Mouse (Mus musculus) embryonic facial prominence, embryonic 11.5 days (tissue): Measurements from ENCODE around the gene Cklf. TPM values are rescaled to one million over a fixed set of nuclear protein-coding genes. Genes with fewer than 3 reads are reported as not detected.
"Not testable (repeated sequence)": the region's sequence is repeated elsewhere in the genome, so short reads cannot be mapped to it uniquely, and the experiment has no call there.

Source experiments
- ATAC-seq: fragments of 200-750 bp; cut with Nextera tagmentation; replicated peaks from 2 replicates; pipeline ENCODE4 v1.8.0; 2017; ENCODE audit warnings: low read depth; ENCODE audit not compliant: insufficient number of reproducible peaks, low FRiP score, low TSS enrichment
- DNase-seq: peaks from one replicate; pipeline ENCODE4 v3.0.0-alpha.2; 2015; ENCODE audit warnings: low spot score
- H3K27ac ChIP-seq: fragments of 300-500 bp; sonication (generic); replicated peaks from 2 replicates; pipeline ENCODE4 v1.5.1; 2014; ENCODE audit warnings: mild to moderate bottlenecking, low read depth, low read length, control low read depth
- H3K27me3 ChIP-seq: fragments of 300-500 bp; sonication (generic); 2 replicates; pipeline ENCODE4 v1.6.1; 2014; ENCODE audit warnings: mild to moderate bottlenecking, low read length, moderate library complexity, mixed read lengths; ENCODE audit not compliant: control insufficient read depth, insufficient read depth
- H3K36me3 ChIP-seq: fragments of 300-500 bp; sonication (generic); replicated peaks from 2 replicates; pipeline ENCODE4 v1.6.1; 2014; ENCODE audit warnings: low read depth, mild to moderate bottlenecking, low read length, moderate library complexity, mixed read lengths; ENCODE audit not compliant: control insufficient read depth, insufficient read depth
- H3K4me1 ChIP-seq: fragments of 300-500 bp; sonication (generic); 2 replicates; pipeline ENCODE4 v1.6.1; 2014; ENCODE audit warnings: low read length, mixed read lengths; ENCODE audit not compliant: control insufficient read depth, insufficient read depth
- H3K4me2 ChIP-seq: fragments of 300-500 bp; sonication (generic); 2 replicates; pipeline ENCODE4 v1.6.1; 2014; ENCODE audit warnings: low read depth, mild to moderate bottlenecking, control low read depth, low read length, moderate library complexity
- H3K4me3 ChIP-seq: fragments of 300-500 bp; sonication (generic); 2 replicates; pipeline ENCODE4 v1.5.1; 2014; ENCODE audit warnings: low read depth, low read length, control low read depth
- H3K9ac ChIP-seq: fragments of 300-500 bp; sonication (generic); replicated peaks from 2 replicates; pipeline ENCODE4 v1.6.1; 2014; ENCODE audit warnings: mild to moderate bottlenecking, control low read depth, low read length
- H3K9me3 ChIP-seq: fragments of 300-500 bp; sonication (generic); replicated peaks from 2 replicates; pipeline ENCODE4 v1.6.1; 2016; ENCODE audit warnings: mild to moderate bottlenecking, low read length, inconsistent platforms, mixed read lengths; ENCODE audit not compliant: control insufficient read depth
- WGBS: fragments of 180-500 bp; shearing (Covaris S2); extraction: QIAGEN DNeasy Blood & Tissue Kit; methylation state at CpG from one replicate; pipeline ENCODE4 v1.1.7; 2014; 5-methylcytosine and 5-hydroxymethylcytosine counted together
- polyA plus RNA-seq: library from polyadenylated mRNA; unstranded; fragments of >200 nt; fragmentation: Nextera tagmentation; extraction: Ambion mirVana; gene quantifications from 2 replicates; pipeline ENCODE4 v1.2.1, GENCODE M21; 2014

Cklf gene
- polyA plus RNA-seq, 1 experiment from 2014 or later, result 36.3 TPM

DNA sequence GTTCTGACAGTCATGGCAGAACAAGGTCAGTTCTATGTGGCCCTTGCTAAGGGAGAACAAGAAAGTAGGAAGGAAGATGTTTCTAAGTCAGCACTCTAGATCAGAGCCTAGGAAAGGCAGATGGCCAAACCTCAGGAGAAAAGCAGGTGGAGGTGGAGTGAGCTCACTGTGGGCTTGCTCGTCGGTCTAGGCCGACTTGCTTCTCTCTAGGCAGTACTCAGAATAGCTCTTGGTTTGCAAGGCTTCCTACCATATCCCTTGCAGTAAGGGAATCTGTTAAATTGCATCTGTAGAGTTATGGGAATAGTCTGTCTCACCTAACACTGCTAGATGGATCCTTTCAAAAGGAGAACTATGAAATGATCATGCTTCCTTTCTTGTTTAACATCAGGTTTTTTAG lies 61.4 kb downstream of the Cklf start:
- H3K9me3 ChIP-seq, H3K36me3 ChIP-seq, H3K9ac ChIP-seq, DNase-seq, H3K4me2 ChIP-seq, H3K4me3 ChIP-seq, ATAC-seq, H3K27ac ChIP-seq, H3K27me3 ChIP-seq, H3K4me1 ChIP-seq: not testable (repeated sequence)
- 79% methylated on average over 3 of the region's 3 CpGs for WGBS

DNA sequence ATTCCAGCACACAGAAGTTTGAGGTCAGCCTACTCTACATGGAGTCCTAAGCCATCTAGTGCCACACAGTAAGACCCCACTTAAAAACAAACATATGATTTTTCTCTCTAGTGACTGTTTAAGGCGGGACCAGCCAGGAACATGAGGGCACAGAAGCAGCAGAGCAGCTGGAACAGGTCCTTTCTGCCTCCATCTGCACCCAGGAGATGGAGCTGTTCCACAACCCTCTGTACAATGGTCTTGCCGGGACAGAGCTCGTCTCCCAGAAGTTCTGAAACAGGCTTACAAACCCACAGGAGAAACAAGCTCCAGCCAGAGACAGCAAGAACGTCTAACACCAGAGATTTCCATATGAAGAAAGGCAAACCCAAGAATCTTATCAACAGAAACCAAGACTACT lies 62.6 kb downstream of the Cklf start:
- ATAC-seq (no peak), DNase-seq (no peak)
- WGBS, result 75% methylated on average over 4 of the region's 4 CpGs
- Histone ChIP-seq H3K4me2 (no peak overlapping the region), H3K27me3 (no peaks in the 10 kb centered on the region), H3K36me3 (no peaks in the 10 kb centered on the region), H3K4me1 (no peaks in the 10 kb centered on the region), H3K9ac (no peak overlapping the region), H3K27ac (no peak overlapping the region), H3K9me3 (no peaks in the 10 kb centered on the region), H3K4me3 (no peak overlapping the region)

Other genes with a start within 250 kb of the Cklf start
- gene Cdh5, start 149.2 kb upstream of the Cklf start, polyA plus RNA-seq, result 19.7 and 22.9 TPM in 2 replicates
- gene Bean1, start 80.4 kb upstream of the Cklf start, polyA plus RNA-seq, result 0.62 and 0.81 TPM in 2 replicates
- gene Tk2, start 2.3 kb upstream of the Cklf start, polyA plus RNA-seq, result 23.9 and 26.1 TPM in 2 replicates
- not detected in 2 replicates for gene Cmtm2a, start 42.3 kb downstream of the Cklf start, polyA plus RNA-seq
- gene Gm45711, start 59.2 kb downstream of the Cklf start, polyA plus RNA-seq, result not detected in 2 replicates
- gene Cmtm1, start 59.3 kb downstream of the Cklf start, polyA plus RNA-seq, result not detected in 2 replicates
- gene Gm11020, start 70.7 kb downstream of the Cklf start, polyA plus RNA-seq, result not detected in 2 replicates
- not detected in 2 replicates for gene Cmtm2b, start 71.4 kb downstream of the Cklf start, polyA plus RNA-seq
- 131 and 139 TPM in 2 replicates for gene Cmtm3, start 88.5 kb downstream of the Cklf start, polyA plus RNA-seq
- 3.3 and 3.8 TPM in 2 replicates for gene Cmtm4, start 144.9 kb downstream of the Cklf start, polyA plus RNA-seq
- gene Dync1li2, start 192.2 kb downstream of the Cklf start, polyA plus RNA-seq, result 63.1 and 66.6 TPM in 2 replicates